Mouse (Mus musculus) layer of hippocampus, adult 9-10 months (tissue): ENCODE results near the gene Trak1.
"Not testable (repeated sequence)": the region's sequence is repeated elsewhere in the genome, so short reads cannot be mapped to it uniquely, and the experiment has no call there.

Experiments used
- DNase-seq: peaks from one replicate; pipeline ENCODE4 v3.0.0; 2022; ENCODE audit warnings: low spot score

The Trak1 gene

GRCm38 (mm10) chr9:121319323-121319966 lies 22.1 kb downstream of the Trak1 start:
- no peak for DNase-seq

GRCm38 (mm10) chr9:121320433-121320832 lies 23.1 kb downstream of the Trak1 start:
- DNase-seq, result no peak

GRCm38 (mm10) chr9:121321118-121321517 lies 23.8 kb downstream of the Trak1 start:
- no peak for DNase-seq

GRCm38 (mm10) chr9:121322034-121322433 lies 24.7 kb downstream of the Trak1 start:
- no peak for DNase-seq

- not testable (repeated sequence) for DNase-seq
Observed at GRCm38 (mm10) chr9:121328342-121328741, 31.0 kb downstream of the Trak1 start.

GRCm38 (mm10) chr9:121329181-121329580 lies 31.9 kb downstream of the Trak1 start:
- DNase-seq, result no peak

GRCm38 (mm10) chr9:121330065-121330464 lies 32.8 kb downstream of the Trak1 start:
- DNase-seq, result no peak

GRCm38 (mm10) chr9:121331438-121331837 lies 34.1 kb downstream of the Trak1 start:
- DNase-seq, result no peak

GRCm38 (mm10) chr9:121331878-121332630 lies 34.8 kb downstream of the Trak1 start:
- no peak for DNase-seq

- DNase-seq, result no peak
Observed at GRCm38 (mm10) chr9:121333559-121333958, 36.3 kb downstream of the Trak1 start.

GRCm38 (mm10) chr9:121334311-121334851 lies 37.1 kb downstream of the Trak1 start:
- DNase-seq, result no peak

GRCm38 (mm10) chr9:121335568-121335967 lies 38.3 kb downstream of the Trak1 start:
- DNase-seq, result no peak

GRCm38 (mm10) chr9:121336324-121336946 lies 39.1 kb downstream of the Trak1 start:
- DNase-seq, result no peak

- DNase-seq, result no peak
Observed at GRCm38 (mm10) chr9:121337216-121337937, 40.1 kb downstream of the Trak1 start.

- no peak for DNase-seq
Observed at GRCm38 (mm10) chr9:121337938-121338289, 40.6 kb downstream of the Trak1 start.

- no peak for DNase-seq
Observed at GRCm38 (mm10) chr9:121341832-121342231, 44.5 kb downstream of the Trak1 start.

- no peak for DNase-seq
Observed at GRCm38 (mm10) chr9:121342510-121343110, 45.3 kb downstream of the Trak1 start.

- no peak for DNase-seq
Observed at GRCm38 (mm10) chr9:121343122-121343876, 46.0 kb downstream of the Trak1 start.

- no peak for DNase-seq
Observed at GRCm38 (mm10) chr9:121344344-121344743, 47.0 kb downstream of the Trak1 start.

GRCm38 (mm10) chr9:121345427-121346130 lies 48.3 kb downstream of the Trak1 start:
- DNase-seq, result no peak
